Mouse (Mus musculus) midbrain, embryonic 16.5 days (tissue): Measurements from ENCODE around the gene Ralgps2. TPM values are rescaled to one million over a fixed set of nuclear protein-coding genes. Genes with fewer than 3 reads are reported as not detected.

Experiments
- ATAC-seq: fragments of 200-750 bp; cut with Nextera tagmentation; 2 replicates; pipeline ENCODE4 v1.8.0; 2017; ENCODE audit warnings: moderate TSS enrichment
- H3K27ac ChIP-seq: fragments of 300-500 bp; sonication (generic); 2 replicates; pipeline ENCODE4 v1.5.1; 2014; ENCODE audit warnings: mild to moderate bottlenecking, low read length, mixed read lengths
- H3K27me3 ChIP-seq: fragments of 300-500 bp; sonication (generic); 2 replicates; pipeline ENCODE4 v1.6.1; 2014; ENCODE audit warnings: low read depth, low read length, mixed read lengths; ENCODE audit not compliant: control insufficient read depth, insufficient read depth
- H3K36me3 ChIP-seq: fragments of 300-500 bp; sonication (generic); 2 replicates; pipeline ENCODE4 v1.6.1; 2014; ENCODE audit warnings: mild to moderate bottlenecking, low read length, moderate library complexity, mixed read lengths; ENCODE audit not compliant: control insufficient read depth, insufficient read depth
- H3K4me1 ChIP-seq: fragments of 300-500 bp; sonication (generic); 2 replicates; pipeline ENCODE4 v1.6.1; 2014; ENCODE audit warnings: mild to moderate bottlenecking, low read length, mixed read lengths; ENCODE audit not compliant: control insufficient read depth, insufficient read depth
- H3K4me2 ChIP-seq: fragments of 300-500 bp; sonication (generic); 2 replicates; pipeline ENCODE4 v1.6.1; 2014; ENCODE audit warnings: mild to moderate bottlenecking, low read length, mixed read lengths
- H3K4me3 ChIP-seq: fragments of 300-500 bp; sonication (generic); 2 replicates; pipeline ENCODE4 v1.5.1; 2014; ENCODE audit warnings: low read depth, mild to moderate bottlenecking, low read length, moderate library complexity, mixed read lengths
- H3K9ac ChIP-seq: fragments of 300-500 bp; sonication (generic); 2 replicates; pipeline ENCODE4 v1.6.1; 2014; ENCODE audit warnings: low read depth, low read length, mixed read lengths
- H3K9me3 ChIP-seq: fragments of 300-500 bp; sonication (generic); replicated peaks from 2 replicates; pipeline ENCODE4 v1.6.1; 2014; ENCODE audit warnings: mild to moderate bottlenecking, low read length, mixed read lengths; ENCODE audit not compliant: control insufficient read depth, poor library complexity, severe bottlenecking
- WGBS: fragments of 180-500 bp; shearing (Covaris S2); extraction: QIAGEN DNeasy Blood & Tissue Kit; methylation state at CpG from one replicate; pipeline ENCODE4 v1.1.7; 2014; 5-methylcytosine and 5-hydroxymethylcytosine counted together
- polyA plus RNA-seq: library from polyadenylated mRNA; unstranded; fragments of >200 nt; fragmentation: Nextera tagmentation; extraction: Ambion mirVana; gene quantifications from 2 replicates; pipeline ENCODE4 v1.2.1, GENCODE M21; 2015

Ralgps2 gene
- polyA plus RNA-seq, 1 experiment from 2014 or later, result 78.1 TPM

DNA sequence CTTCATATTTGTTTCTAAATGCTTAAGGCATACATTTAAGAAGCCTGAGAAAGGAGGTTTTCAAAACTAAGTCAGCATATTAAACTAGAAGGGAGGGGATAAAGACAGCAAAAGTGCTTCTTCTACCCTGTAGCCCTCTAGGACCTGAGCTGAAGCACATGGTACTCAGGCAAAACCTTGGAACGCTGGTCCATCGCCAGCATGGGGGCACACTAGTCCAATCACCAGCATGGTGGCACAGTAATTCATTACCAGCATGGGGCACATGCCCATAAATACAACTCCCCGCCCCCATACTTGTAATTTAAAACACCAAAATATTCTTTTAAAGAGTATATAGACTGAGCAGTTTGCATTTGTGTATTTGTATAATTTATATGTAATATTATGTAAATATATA is 23.1 kb downstream of the Ralgps2 start:
- Histone ChIP-seq H3K9me3 (no peaks in the 10 kb centered on the region), H3K27me3 (no peaks in the 10 kb centered on the region), H3K4me1 (peaks cover 10% of the 10 kb centered on the region), H3K9ac (no peak overlapping the region), H3K36me3 (no peaks in the 10 kb centered on the region), H3K27ac (no peak overlapping the region), H3K4me2 (no peak overlapping the region), H3K4me3 (no peak overlapping the region)
- WGBS, result 75% methylated on average over 3 of the region's 3 CpGs
- no peak for ATAC-seq

DNA sequence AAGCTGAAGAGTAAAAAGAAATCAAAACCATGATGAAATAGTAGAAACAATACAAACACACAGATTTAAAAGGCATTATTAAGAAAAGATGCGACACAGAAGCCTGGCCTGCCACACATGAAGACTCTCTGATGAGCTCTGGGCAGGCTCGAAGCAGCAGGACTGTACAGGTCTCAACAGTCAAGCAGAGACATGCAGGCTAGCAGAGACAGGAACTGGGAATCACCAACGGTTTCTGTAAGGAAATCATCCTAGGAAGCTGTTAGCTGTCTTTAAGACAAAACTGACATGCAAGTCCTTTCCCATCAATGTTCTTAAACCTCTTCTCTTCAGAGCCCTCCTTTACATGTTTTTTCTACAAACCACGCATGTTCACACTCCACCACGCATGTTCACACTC is 24.5 kb downstream of the Ralgps2 start:
- no peak for ATAC-seq
- H3K4me3 ChIP-seq, result no peak overlapping the region
- no peak overlapping the region for H3K9ac ChIP-seq
- peaks cover 2% of the 10 kb centered on the region for H3K4me1 ChIP-seq
- no peaks in the 10 kb centered on the region for H3K9me3 ChIP-seq
- no peak overlapping the region for H3K4me2 ChIP-seq
- no peaks in the 10 kb centered on the region for H3K36me3 ChIP-seq
- H3K27me3 ChIP-seq, result no peaks in the 10 kb centered on the region
- WGBS, result 74% methylated on average over 5 of the region's 5 CpGs
- no peak overlapping the region for H3K27ac ChIP-seq

DNA sequence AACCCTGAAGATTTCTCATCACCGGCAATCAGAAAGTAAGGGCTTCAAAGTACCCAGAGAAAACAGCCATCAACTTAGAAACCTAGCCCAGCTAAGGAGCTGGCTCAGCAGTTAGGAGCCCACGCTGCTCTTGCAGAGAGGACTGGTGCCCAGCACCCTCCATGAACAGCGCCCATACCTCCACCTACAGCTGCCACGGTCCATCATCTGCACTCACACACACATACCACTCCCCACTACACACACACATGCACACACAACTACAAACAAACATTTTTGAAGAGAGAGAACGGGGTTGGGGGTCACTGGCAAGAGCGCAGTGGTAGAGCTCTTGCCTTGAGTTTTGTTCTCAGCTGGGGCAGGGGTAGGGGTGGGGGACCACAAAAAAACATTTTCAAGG is 26.2 kb downstream of the Ralgps2 start:
- no peaks in the 10 kb centered on the region for H3K9me3 ChIP-seq
- no peak overlapping the region for H3K4me2 ChIP-seq
- no peak overlapping the region for H3K4me3 ChIP-seq
- H3K27ac ChIP-seq, result no peak overlapping the region
- H3K9ac ChIP-seq, result no peak overlapping the region
- no peaks in the 10 kb centered on the region for H3K27me3 ChIP-seq
- no peaks in the 10 kb centered on the region for H3K36me3 ChIP-seq
- no peak for ATAC-seq
- H3K4me1 ChIP-seq, result no peaks in the 10 kb centered on the region; the same call in 1 of the 2 replicates
- 92% methylated on average over 6 of the region's 6 CpGs for WGBS

DNA sequence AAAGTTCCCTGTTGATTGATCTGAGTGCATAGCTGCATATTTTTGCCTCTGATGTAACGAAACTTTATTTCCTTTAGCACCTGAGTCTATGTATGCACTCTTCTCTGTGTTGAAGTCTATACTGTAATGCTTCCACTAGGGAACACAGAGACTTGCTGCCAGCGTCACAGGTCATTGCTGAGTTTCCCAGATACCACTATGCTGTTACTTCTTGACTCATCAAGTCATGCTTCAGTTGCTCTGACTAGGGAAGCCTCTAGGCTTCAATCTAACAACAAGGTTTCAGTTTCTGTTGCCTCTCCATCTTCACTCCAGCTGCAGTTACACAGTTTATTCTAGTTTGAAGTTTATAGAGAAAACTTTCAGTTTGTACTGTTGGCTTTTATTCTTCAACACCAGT is 28.5 kb downstream of the Ralgps2 start:
- WGBS, result 73% methylated on average over 2 of the region's 2 CpGs
- no peaks in the 10 kb centered on the region for H3K9me3 ChIP-seq
- ATAC-seq, result no peak

DNA sequence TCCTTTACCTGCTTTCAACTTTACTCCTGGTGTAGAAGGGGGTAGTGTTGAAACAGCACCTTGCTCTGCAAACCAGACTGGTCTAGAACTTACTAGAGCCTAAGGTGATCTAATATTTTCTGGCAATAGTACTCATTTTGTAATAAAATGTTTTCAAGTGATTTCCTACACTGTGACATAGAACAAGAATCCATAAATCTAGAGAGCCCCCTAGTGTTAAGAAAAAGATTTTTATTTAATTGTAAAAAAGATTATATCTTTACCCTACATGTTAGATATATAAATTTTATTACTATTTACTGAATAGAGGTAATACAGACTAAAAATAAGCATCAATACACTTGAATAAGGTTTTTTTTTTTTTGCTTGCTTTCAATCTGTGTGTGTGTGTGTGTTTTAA is 29.6 kb downstream of the Ralgps2 start:
- H3K4me1 ChIP-seq, result no peaks in the 10 kb centered on the region; the same call in 1 of the 2 replicates
- no peak overlapping the region for H3K9ac ChIP-seq
- H3K36me3 ChIP-seq, result no peaks in the 10 kb centered on the region
- H3K4me3 ChIP-seq, result no peak overlapping the region
- ATAC-seq, result no peak
- no peak overlapping the region for H3K4me2 ChIP-seq
- no peaks in the 10 kb centered on the region for H3K9me3 ChIP-seq
- H3K27me3 ChIP-seq, result no peaks in the 10 kb centered on the region
- no peak overlapping the region for H3K27ac ChIP-seq

More for the DNA sequence above, 28.5 kb downstream of the Ralgps2 start:
- Histone ChIP-seq H3K9ac (no peak overlapping the region), H3K4me2 (no peak overlapping the region), H3K27me3 (no peaks in the 10 kb centered on the region), H3K36me3 (no peaks in the 10 kb centered on the region), H3K4me1 (no peaks in the 10 kb centered on the region; the same call in 1 of the 2 replicates), H3K4me3 (no peak overlapping the region), H3K27ac (no peak overlapping the region)

DNA sequence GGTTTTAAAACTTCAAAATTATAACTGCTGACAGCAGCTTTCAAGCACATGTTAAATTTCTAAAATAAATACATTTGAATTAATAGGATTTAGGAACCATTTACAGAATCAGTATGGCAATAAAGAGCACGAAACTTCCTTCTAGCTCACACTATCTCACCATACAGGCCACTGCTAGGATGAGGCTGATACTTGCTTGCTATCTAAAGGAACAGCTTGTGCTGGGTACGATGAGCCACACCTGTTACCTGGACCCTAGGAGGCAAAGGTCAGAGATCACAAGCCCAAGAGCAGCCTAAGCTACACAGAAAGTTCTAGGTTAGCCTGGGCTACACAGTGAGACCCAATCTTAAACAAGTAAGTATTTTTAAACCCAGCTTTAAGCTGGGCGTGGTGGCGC is 30.2 kb downstream of the Ralgps2 start:
- Histone ChIP-seq H3K4me1 (no peaks in the 10 kb centered on the region; the same call in 1 of the 2 replicates), H3K36me3 (no peaks in the 10 kb centered on the region), H3K27ac (no peak overlapping the region), H3K4me3 (no peak overlapping the region), H3K4me2 (no peak overlapping the region), H3K9ac (no peak overlapping the region), H3K9me3 (no peaks in the 10 kb centered on the region), H3K27me3 (no peaks in the 10 kb centered on the region)
- 91% methylated on average over 4 of the region's 4 CpGs for WGBS
- 0 out of 2 replicates have a peak, but pooled peaks have one; percentile 32 for ATAC-seq

DNA sequence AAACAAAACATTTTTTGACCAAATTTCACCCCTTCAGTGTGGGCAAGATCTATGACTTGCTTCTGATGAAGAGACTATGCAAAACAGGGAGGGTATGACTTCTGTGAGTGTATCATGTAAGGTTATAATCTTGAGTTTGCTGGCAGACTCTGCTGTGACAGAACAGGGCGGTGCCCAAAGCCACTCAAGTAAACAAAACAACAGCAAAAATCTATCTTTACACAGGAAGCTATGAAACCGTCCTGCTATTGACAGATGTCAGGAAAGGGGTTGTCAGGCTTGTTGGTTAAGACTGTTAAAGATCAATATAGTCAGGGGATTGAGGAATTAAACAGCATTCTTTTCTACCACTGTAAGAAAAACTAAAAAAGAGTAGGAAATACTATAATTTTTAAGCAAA is 33.8 kb downstream of the Ralgps2 start:
- no peak for ATAC-seq
- 88% methylated on average over 2 of the region's 2 CpGs for WGBS
- H3K4me3 ChIP-seq, result no peak overlapping the region
- H3K4me2 ChIP-seq, result no peak overlapping the region
- no peaks in the 10 kb centered on the region for H3K27me3 ChIP-seq
- no peaks in the 10 kb centered on the region for H3K9me3 ChIP-seq
- H3K36me3 ChIP-seq, result no peaks in the 10 kb centered on the region
- H3K9ac ChIP-seq, result no peak overlapping the region
- no peak overlapping the region for H3K27ac ChIP-seq
- no peaks in the 10 kb centered on the region for H3K4me1 ChIP-seq

DNA sequence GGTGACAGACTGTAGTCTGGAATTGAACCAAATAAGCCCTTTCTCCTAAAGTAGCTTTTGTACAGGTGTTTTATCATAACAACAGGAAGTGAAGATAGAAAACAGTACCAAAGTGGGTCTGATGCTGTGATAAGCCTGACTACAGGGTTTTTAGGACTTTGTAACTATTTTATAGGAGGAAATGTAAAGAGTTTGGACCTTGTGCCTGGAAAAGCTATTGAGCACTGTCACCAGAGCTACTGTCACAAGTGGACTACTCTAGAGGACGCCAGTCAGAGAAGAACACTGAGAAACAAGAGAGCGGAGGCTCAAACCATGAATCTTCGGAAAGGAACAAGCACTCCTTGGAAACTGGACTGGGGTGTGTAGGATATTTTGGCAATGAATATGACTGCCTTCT is 35.5 kb downstream of the Ralgps2 start:
- WGBS, result 89% methylated on average over 3 of the region's 3 CpGs
- Histone ChIP-seq H3K4me3 (no peak overlapping the region), H3K36me3 (peaks cover 2% of the 10 kb centered on the region; the same call in 1 of the 2 replicates), H3K4me2 (no peak overlapping the region), H3K9me3 (no peaks in the 10 kb centered on the region), H3K4me1 (no peaks in the 10 kb centered on the region), H3K27me3 (no peaks in the 10 kb centered on the region), H3K27ac (no peak overlapping the region), H3K9ac (no peak overlapping the region)
- ATAC-seq, result no peak

DNA sequence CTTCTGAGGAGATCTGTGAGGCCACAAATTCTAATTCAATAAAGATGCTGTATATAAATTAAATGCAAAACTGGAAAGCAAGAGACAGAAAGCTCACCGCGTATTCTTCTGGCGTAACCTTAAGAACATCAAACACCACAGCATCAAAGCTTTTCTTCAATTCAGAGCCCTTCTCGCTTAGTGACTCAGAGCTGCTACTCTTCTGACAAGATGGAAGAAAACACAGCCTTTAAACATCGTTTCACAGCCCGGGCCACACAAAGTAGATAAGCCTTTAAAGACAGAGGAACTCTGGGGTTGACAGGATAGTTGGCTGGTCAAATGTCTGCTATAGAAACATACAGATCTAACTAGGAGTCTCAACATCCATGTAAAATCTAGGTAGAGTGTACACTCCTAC is 37.7 kb downstream of the Ralgps2 start:
- H3K9me3 ChIP-seq, result no peaks in the 10 kb centered on the region
- no peak overlapping the region for H3K9ac ChIP-seq
- WGBS, result 45% methylated on average over 6 of the region's 6 CpGs
- H3K4me1 ChIP-seq, result no peaks in the 10 kb centered on the region; the same call in 1 of the 2 replicates
- H3K4me3 ChIP-seq, result no peak overlapping the region
- no peak overlapping the region for H3K4me2 ChIP-seq
- H3K27ac ChIP-seq, result no peak overlapping the region
- H3K36me3 ChIP-seq, result peaks cover 4% of the 10 kb centered on the region; the same call in 1 of the 2 replicates
- no peak for ATAC-seq
- no peaks in the 10 kb centered on the region for H3K27me3 ChIP-seq
